Mouse (Mus musculus): ENCODE results near the gene Tmem248. TPM values are rescaled to one million over a fixed set of nuclear protein-coding genes. Genes with fewer than 3 reads are reported as not detected.

Gene Tmem248
- polyA plus RNA-seq, 1 experiment: 31.4 TPM

DNA sequence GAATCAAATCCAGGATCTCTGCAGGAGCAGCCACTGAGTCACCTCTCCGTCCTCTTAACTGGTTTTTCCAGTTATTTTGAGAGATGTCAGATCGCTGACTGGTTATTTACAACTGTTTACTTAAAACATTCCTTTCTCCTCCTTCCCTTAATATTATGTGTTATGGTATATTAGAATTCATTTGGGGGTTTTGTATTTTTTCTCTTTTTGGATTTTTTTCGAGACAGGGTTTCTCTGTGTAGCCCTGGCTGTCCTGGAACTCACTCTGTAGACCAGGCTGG is 34.4 kb upstream of the Tmem248 start:
- H3K27ac ChIP-seq (ENCODE audit: insufficient read depth, low read length): no peak overlapping the region
- TF ChIP-seq POLR2A (IDR thresholded peaks at IDR 0.05; ENCODE audit: extremely low read depth, insufficient read depth, low read length): no peak
- no peak for TF ChIP-seq CTCF (IDR thresholded peaks at IDR 0.05; ENCODE audit: extremely low read depth, insufficient read depth, low read length)
- H3K4me3 ChIP-seq (ENCODE audit: insufficient read depth, low read length): no peak overlapping the region
- peaks cover 1% of the 10 kb centered on the region; the same call in 1 of the 2 replicates for H3K4me1 ChIP-seq (ENCODE audit: control insufficient read depth, insufficient read depth, low read length)

DNA sequence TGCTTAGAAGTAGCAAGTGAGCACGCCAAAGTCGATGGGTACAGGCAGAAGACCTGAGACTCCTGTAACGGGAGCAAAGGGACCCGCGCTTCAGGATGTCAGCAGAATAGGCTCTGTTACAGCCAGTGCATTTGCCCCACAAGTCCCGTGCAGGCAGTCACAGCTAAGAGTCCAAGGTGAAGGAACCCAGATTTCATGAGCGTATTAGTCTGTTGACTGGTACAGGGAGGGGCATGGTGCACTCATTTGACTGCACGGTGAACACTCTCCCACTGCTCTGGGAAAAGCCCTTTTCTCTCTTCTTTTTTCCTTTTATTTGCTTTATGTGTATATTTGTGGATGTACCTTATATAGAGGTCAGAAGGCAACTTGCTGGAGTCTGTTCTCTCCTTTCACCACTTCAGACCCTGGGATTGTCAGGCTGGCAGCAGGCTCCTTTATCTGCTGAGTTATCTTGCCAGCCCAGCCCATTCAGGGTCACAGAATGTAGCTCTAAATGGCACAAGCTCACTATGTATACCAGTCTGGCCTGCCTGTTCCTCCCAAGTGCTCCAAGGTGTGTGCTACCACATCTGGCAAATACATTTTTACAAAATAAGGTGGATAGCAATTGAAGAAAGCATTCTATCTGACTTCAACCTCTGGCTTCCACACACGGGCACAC is 32.6 kb upstream of the Tmem248 start:
- TF ChIP-seq POLR2A (IDR thresholded peaks at IDR 0.05; ENCODE audit: extremely low read depth, insufficient read depth, low read length): no peak
- TF ChIP-seq CTCF (IDR thresholded peaks at IDR 0.05; ENCODE audit: extremely low read depth, insufficient read depth, low read length): no peak
- no peak overlapping the region for H3K4me3 ChIP-seq (ENCODE audit: insufficient read depth, low read length)
- no peak overlapping the region for H3K27ac ChIP-seq (ENCODE audit: insufficient read depth, low read length)
- peaks cover 1% of the 10 kb centered on the region; the same call in 1 of the 2 replicates for H3K4me1 ChIP-seq (ENCODE audit: control insufficient read depth, insufficient read depth, low read length)

DNA sequence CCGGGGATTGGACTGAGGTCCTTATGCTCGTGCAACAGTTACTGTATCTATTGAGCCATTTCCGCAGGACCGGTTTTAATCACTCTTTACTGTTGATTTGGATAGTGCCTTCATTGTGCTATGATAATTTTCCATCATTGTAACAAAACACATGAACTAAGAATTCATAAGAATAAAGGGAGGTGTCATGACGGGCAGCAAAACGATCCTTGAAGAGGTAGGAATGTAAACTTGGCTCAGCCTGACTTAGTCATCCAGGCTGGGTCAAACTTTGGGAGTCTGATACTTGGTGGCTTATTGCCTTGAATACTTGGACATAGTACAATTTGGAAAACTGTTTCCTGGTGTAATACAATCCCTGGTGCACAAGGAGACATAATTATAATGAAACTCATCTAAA is 31.6 kb upstream of the Tmem248 start:
- no peak for TF ChIP-seq POLR2A (IDR thresholded peaks at IDR 0.05; ENCODE audit: extremely low read depth, insufficient read depth, low read length)
- no peak for TF ChIP-seq CTCF (IDR thresholded peaks at IDR 0.05; ENCODE audit: extremely low read depth, insufficient read depth, low read length)
- Histone ChIP-seq H3K27ac (ENCODE audit: insufficient read depth, low read length) (no peak overlapping the region), H3K4me3 (ENCODE audit: insufficient read depth, low read length) (no peak overlapping the region), H3K4me1 (ENCODE audit: control insufficient read depth, insufficient read depth, low read length) (peaks cover 1% of the 10 kb centered on the region; the same call in 1 of the 2 replicates)

DNA sequence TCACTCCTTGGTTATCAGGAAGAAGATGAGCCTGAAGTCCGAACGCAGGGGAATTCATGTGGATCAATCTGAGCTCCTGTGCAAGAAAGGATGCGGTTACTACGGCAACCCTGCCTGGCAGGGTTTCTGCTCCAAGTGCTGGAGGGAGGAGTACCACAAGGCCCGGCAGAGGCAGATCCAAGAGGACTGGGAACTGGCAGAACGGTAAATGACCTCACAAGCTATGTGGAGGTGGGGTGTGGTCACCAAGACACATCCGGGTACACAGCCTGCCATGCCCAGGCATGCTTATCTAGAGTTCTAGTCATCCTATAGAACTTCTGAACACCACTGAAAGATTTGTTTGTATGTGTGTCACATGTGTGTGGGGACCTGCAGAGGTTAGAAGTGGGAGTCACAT is 29.5 kb upstream of the Tmem248 start:
- no peak overlapping the region for H3K4me3 ChIP-seq (ENCODE audit: insufficient read depth, low read length)
- H3K4me1 ChIP-seq (ENCODE audit: control insufficient read depth, insufficient read depth, low read length): no peaks in the 10 kb centered on the region
- H3K27ac ChIP-seq (ENCODE audit: insufficient read depth, low read length): no peak overlapping the region
- TF ChIP-seq POLR2A (IDR thresholded peaks at IDR 0.05; ENCODE audit: extremely low read depth, insufficient read depth, low read length): no peak
- no peak for TF ChIP-seq CTCF (IDR thresholded peaks at IDR 0.05; ENCODE audit: extremely low read depth, insufficient read depth, low read length)

DNA sequence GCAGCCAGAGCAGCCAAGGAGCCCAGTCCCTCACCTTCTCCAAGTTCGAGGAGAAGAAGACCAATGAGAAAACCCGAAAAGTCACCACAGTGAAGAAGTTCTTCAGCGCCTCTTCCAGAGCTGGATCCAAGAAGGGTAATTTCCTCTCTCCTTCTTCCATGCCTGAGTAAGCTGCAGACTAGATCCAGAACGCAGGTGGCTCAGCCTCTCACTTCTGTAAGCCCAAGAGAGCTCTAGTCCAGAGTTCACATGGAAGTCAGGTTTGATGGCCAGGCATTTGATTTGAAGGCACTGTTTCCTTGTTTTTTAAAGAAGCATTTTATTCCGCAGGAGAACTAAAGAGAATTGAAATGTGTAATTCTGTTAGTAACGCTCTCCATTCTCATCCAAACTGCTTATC is 26.0 kb upstream of the Tmem248 start:
- TF ChIP-seq POLR2A (IDR thresholded peaks at IDR 0.05; ENCODE audit: extremely low read depth, insufficient read depth, low read length) (no peak), CTCF (IDR thresholded peaks at IDR 0.05; ENCODE audit: extremely low read depth, insufficient read depth, low read length) (no peak)

DNA sequence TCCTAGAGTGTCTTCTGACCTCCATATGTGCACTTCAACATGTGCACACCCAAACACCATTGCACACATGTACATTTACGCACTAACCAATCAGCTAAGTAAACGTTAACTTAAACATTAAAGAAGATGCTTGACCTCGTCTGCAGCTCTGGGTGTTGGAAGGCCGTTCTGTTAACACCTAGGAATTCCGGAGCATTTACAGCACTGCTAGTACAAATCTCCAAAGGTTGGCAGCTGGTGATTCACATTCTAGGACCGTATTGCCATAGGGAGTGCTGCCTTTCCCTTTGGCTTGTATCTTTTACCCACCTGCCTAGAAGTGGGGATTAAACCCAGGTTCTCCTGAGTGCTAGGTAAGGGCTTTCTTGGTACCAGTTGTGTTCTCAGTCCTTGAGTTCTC is 25.0 kb upstream of the Tmem248 start:
- no peak overlapping the region for H3K4me3 ChIP-seq (ENCODE audit: insufficient read depth, low read length)
- TF ChIP-seq CTCF (IDR thresholded peaks at IDR 0.05; ENCODE audit: extremely low read depth, insufficient read depth, low read length) (no peak), POLR2A (IDR thresholded peaks at IDR 0.05; ENCODE audit: extremely low read depth, insufficient read depth, low read length) (no peak)
- H3K4me1 ChIP-seq (ENCODE audit: control insufficient read depth, insufficient read depth, low read length): peaks cover 3% of the 10 kb centered on the region; the same call in 1 of the 2 replicates
- no peak overlapping the region for H3K27ac ChIP-seq (ENCODE audit: insufficient read depth, low read length)

More for the DNA sequence above, 26.0 kb upstream of the Tmem248 start:
- Histone ChIP-seq H3K4me1 (ENCODE audit: control insufficient read depth, insufficient read depth, low read length) (no peaks in the 10 kb centered on the region), H3K4me3 (ENCODE audit: insufficient read depth, low read length) (no peak overlapping the region), H3K27ac (ENCODE audit: insufficient read depth, low read length) (no peak overlapping the region)

DNA sequence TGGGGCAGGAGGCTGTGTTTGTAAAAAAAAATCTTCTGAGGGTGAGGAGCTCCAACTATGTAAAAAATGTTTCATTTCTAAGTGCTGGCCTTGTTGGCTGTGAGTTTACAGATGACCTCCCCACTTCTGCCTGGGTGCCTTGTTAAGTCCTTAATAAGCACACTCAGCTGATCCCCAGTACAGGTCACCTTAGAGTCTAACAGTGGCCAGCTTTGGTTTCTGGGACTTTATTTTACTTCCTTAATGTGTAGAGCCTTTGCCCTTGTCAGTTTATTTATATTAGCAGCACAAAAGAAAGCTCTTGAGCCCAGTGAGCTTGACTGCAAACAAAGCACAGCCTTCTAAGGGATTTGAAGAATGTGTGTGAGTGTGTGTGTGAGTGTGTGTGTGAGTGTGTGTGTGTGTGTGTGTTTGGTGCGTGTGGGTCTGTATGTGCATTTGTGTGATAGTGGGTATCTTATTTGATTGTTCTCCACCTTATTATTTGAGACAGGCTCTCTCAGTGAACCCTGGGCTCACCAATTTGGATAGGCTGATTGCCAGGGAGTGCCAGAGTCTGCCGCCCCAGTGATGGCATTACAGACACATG is 24.4 kb upstream of the Tmem248 start:
- Histone ChIP-seq H3K27ac (ENCODE audit: insufficient read depth, low read length) (no peak overlapping the region; the same call in 1 of the 2 replicates), H3K4me1 (ENCODE audit: control insufficient read depth, insufficient read depth, low read length) (peaks cover 3% of the 10 kb centered on the region; the same call in 1 of the 2 replicates), H3K4me3 (ENCODE audit: insufficient read depth, low read length) (no peak overlapping the region)
- no peak for TF ChIP-seq CTCF (IDR thresholded peaks at IDR 0.05; ENCODE audit: extremely low read depth, insufficient read depth, low read length)
- TF ChIP-seq POLR2A (IDR thresholded peaks at IDR 0.05; ENCODE audit: extremely low read depth, insufficient read depth, low read length): no peak

DNA sequence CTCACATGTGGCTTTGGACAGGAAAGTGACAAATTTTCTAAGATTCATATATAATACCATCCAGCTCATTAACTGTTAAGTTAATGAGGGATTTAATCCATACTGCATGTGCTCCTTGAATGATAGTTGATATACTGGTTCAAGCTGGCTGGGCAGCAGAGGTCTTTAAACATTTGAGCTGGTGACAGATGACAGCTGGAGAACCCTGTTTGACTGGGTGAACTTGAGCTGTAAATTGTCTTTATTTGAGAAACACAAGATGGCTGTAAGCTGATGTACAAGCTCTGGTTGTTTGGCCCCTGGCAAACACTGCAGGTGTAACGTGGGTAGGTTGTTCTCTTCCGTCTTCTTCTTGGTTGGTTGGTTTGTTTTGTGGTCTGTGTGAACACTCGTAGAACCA is 23.1 kb upstream of the Tmem248 start:
- Histone ChIP-seq H3K4me1 (ENCODE audit: control insufficient read depth, insufficient read depth, low read length) (peaks cover 3% of the 10 kb centered on the region; the same call in 1 of the 2 replicates), H3K4me3 (ENCODE audit: insufficient read depth, low read length) (no peak overlapping the region), H3K27ac (ENCODE audit: insufficient read depth, low read length) (no peak overlapping the region)
- TF ChIP-seq POLR2A (IDR thresholded peaks at IDR 0.05; ENCODE audit: extremely low read depth, insufficient read depth, low read length) (no peak), CTCF (IDR thresholded peaks at IDR 0.05; ENCODE audit: extremely low read depth, insufficient read depth, low read length) (no peak)

DNA sequence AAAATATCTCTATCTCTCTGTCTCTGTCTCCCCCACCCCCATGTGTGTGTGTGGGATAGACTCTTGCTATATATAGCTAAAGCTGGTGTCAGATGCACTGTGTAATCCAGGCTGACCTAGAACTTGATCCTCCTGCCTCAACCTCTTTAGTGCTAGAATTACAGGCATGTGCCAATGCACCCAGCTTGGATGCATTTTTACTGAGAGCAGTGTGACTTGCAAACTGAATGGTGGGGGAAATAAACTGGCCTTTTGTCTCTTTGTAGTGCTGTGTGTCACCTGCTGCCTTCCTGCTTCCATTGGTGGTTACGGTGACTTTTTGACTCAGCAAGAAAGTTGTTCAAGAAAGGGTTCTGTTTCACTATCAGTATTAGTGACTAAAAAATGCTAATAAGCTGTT is 20.6 kb upstream of the Tmem248 start:
- Histone ChIP-seq H3K4me3 (ENCODE audit: insufficient read depth, low read length) (no peak overlapping the region), H3K27ac (ENCODE audit: insufficient read depth, low read length) (no peak overlapping the region), H3K4me1 (ENCODE audit: control insufficient read depth, insufficient read depth, low read length) (peaks cover 3% of the 10 kb centered on the region; the same call in 1 of the 2 replicates)
- no peak for TF ChIP-seq POLR2A (IDR thresholded peaks at IDR 0.05; ENCODE audit: extremely low read depth, insufficient read depth, low read length)

DNA sequence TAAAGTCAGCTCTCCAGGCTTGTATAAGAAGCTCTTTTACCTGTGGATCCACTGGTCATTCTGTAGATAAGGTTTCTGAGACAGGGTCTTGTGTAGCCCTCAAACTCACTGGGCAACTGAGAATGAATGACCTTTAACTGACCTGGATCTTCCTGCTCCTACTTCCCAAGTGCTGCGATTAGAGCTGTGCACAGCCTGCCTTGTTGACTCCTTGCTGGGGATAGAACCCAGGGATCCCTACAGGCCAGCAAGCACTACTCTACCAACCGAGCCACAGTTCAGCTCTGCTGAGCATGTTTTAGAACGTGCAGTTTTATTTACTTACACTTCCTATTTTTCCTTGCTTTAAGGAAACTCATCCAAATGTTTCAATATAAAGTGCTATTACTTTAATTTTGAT is 19.4 kb upstream of the Tmem248 start:
- no peak overlapping the region for H3K4me3 ChIP-seq (ENCODE audit: insufficient read depth, low read length)
- H3K27ac ChIP-seq (ENCODE audit: insufficient read depth, low read length): no peak overlapping the region
- TF ChIP-seq POLR2A (IDR thresholded peaks at IDR 0.05; ENCODE audit: extremely low read depth, insufficient read depth, low read length): no peak
- TF ChIP-seq CTCF (IDR thresholded peaks at IDR 0.05; ENCODE audit: extremely low read depth, insufficient read depth, low read length): no peak
- peaks cover 3% of the 10 kb centered on the region; the same call in 1 of the 2 replicates for H3K4me1 ChIP-seq (ENCODE audit: control insufficient read depth, insufficient read depth, low read length)

Measured in cortical plate, adult 2 months (tissue).